11 mouse cellular contexts compared by ENCODE assay signal in genomic region chr14:95876785-95877510, GRCm38 (mm10). TPM values are rescaled to one million over a fixed set of nuclear protein-coding genes. Genes with fewer than 3 reads are reported as not detected.
DNase-seq lines count a peak whose midpoint lies in the region; ATAC-seq and TF ChIP-seq lines count a peak whose summit lies in the region.
"Had no signal": no experiment of that assay in that cellular context is flagged by ENCODE, and none has a peak within 500 bp of the region (broad histone marks: within the 10 kb centered on the region; RNA-seq: fewer than 3 reads in every experiment).

No protein-coding gene starts in this region.

- WGBS in kidney, embryonic 14.5 days = 79% methylated on average over 3 of the region's 3 CpGs
- WGBS in intestine, embryonic 16.5 days = 63% methylated on average over 3 of the region's 3 CpGs
- 84% methylated on average over 3 of the region's 3 CpGs for WGBS in thymus, adult 2 months

- no peaks in the 10 kb centered on the region for H3K9me3 ChIP-seq in kidney, embryonic 14.5 days (ENCODE audit: control insufficient read depth, low read length)
- no peaks in the 10 kb centered on the region for H3K9me3 ChIP-seq in intestine, embryonic 16.5 days (ENCODE audit: control insufficient read depth, low read length)

- peak; percentile 6 for DNase-seq in cerebellum, adult 8-10 months
- no peak for DNase-seq in cerebellum, adult 9-10 months
- DNase-seq in brain, embryonic 14.5 days (ENCODE audit: low read depth) = peak; percentile 96
- peak; percentile 74 for DNase-seq in layer of hippocampus, adult 11-12 months (ENCODE audit: low spot score)
- peak; percentile 86 to 87 for DNase-seq in left cerebral cortex, postnatal 36 days (ENCODE audit: low spot score in 2 of 2)
- DNase-seq in thymus, adult 2 months = no peak
- DNase-seq: kidney, adult 9 months; lung, adult 18-20 months had no signal

- no peaks in the 10 kb centered on the region for H3K36me3 ChIP-seq in kidney, embryonic 14.5 days (ENCODE audit: control insufficient read depth, insufficient read depth, low read length)
- no peaks in the 10 kb centered on the region for H3K36me3 ChIP-seq in intestine, embryonic 16.5 days (ENCODE audit: control insufficient read depth, insufficient read depth, low read length)
- H3K36me3 ChIP-seq in thymus, adult 2 months (ENCODE audit: control insufficient read depth, insufficient read depth, low read length) = no peaks in the 10 kb centered on the region

- TF ChIP-seq CTCF in brain, embryonic 14.5 days (IDR thresholded peaks at IDR 0.05; ENCODE audit: borderline replicate concordance, extremely low read depth, insufficient read depth, insufficient read length) = no peak
- no peak for TF ChIP-seq CTCF in thymus, adult 2 months (IDR thresholded peaks at IDR 0.05; ENCODE audit: borderline replicate concordance, control insufficient read depth, extremely low read depth, insufficient read depth, low read length, poor library complexity)

- no peaks in the 10 kb centered on the region for H3K4me1 ChIP-seq in kidney, embryonic 14.5 days (ENCODE audit: control insufficient read depth, insufficient read depth, low read length)
- H3K4me1 ChIP-seq in intestine, embryonic 16.5 days (ENCODE audit: control insufficient read depth, insufficient read depth, low read length) = no peaks in the 10 kb centered on the region
- no peaks in the 10 kb centered on the region for H3K4me1 ChIP-seq in thymus, adult 2 months (replicated peaks; ENCODE audit: control insufficient read depth, insufficient read depth, low read length)

- H3K27ac ChIP-seq in kidney, embryonic 14.5 days (ENCODE audit: low read depth, low read length) = no peak overlapping the region
- H3K27ac ChIP-seq in intestine, embryonic 16.5 days (ENCODE audit: low read length) = no peak overlapping the region
- H3K27ac ChIP-seq in thymus, adult 2 months (ENCODE audit: control insufficient read depth, insufficient read depth, low read length) = no peak overlapping the region

- H3K4me2 ChIP-seq in kidney, embryonic 14.5 days (replicated peaks; ENCODE audit: low read depth, low read length) = no peak overlapping the region
- H3K4me2 ChIP-seq in intestine, embryonic 16.5 days (ENCODE audit: low read depth, low read length) = no peak overlapping the region

- no peak overlapping the region for H3K4me3 ChIP-seq in kidney, embryonic 14.5 days (ENCODE audit: low read length)
- no peak overlapping the region for H3K4me3 ChIP-seq in intestine, embryonic 16.5 days (ENCODE audit: low read length)
- no peak overlapping the region for H3K4me3 ChIP-seq in thymus, adult 2 months (ENCODE audit: control insufficient read depth, insufficient read depth, low read length)

- intact Hi-C loops in left cerebral cortex, postnatal 36 days (cut with DNase I) = no loop called here

- H3K9ac ChIP-seq in kidney, embryonic 14.5 days (ENCODE audit: low read depth, low read length) = no peak overlapping the region
- no peak overlapping the region for H3K9ac ChIP-seq in intestine, embryonic 16.5 days (ENCODE audit: low read depth, low read length)

- TF ChIP-seq POLR2A in brain, embryonic 14.5 days (IDR thresholded peaks at IDR 0.05; ENCODE audit: borderline replicate concordance, extremely low read depth, insufficient read depth, insufficient read length, poor library complexity, severe bottlenecking) = no peak
- no peak for TF ChIP-seq POLR2A in thymus, adult 2 months (IDR thresholded peaks at IDR 0.05; ENCODE audit: control insufficient read depth, extremely low read depth, insufficient read depth, low read length, poor library complexity)

- ATAC-seq in kidney, embryonic 14.5 days (ENCODE audit: low FRiP score, low TSS enrichment) = no peak
- no peak for ATAC-seq in intestine, embryonic 16.5 days

- H3K27me3 ChIP-seq in kidney, embryonic 14.5 days (ENCODE audit: control insufficient read depth, insufficient read depth, low read length) = no peaks in the 10 kb centered on the region
- no peaks in the 10 kb centered on the region for H3K27me3 ChIP-seq in intestine, embryonic 16.5 days (replicated peaks; ENCODE audit: control insufficient read depth, insufficient read depth, low read length)
- no peaks in the 10 kb centered on the region for H3K27me3 ChIP-seq in thymus, adult 2 months (ENCODE audit: control insufficient read depth, insufficient read depth, low read length)

RNA-seq across cellular contexts. Expression of gene 4921530L21Rik, which starts 4.1 kb away (rescaled TPM):
- polyA plus RNA-seq in brain, embryonic 14.5 days (2012; rRNA removed) = not detected in 2 replicates
- total RNA-seq in left cerebral cortex, postnatal 36 days (2021) = under 1 TPM in 1 of 2 experiments, not detected in 1; 0.37 TPM
- polyA plus RNA-seq in kidney, embryonic 14.5 days (2014; fragmentation: Nextera tagmentation; extraction: Ambion mirVana) = not detected in 2 replicates
- polyA plus RNA-seq in intestine, embryonic 16.5 days (2015; fragmentation: Nextera tagmentation; extraction: Ambion mirVana) = not detected in 2 replicates
- polyA plus RNA-seq in thymus, adult 2 months (2012; rRNA removed) = not detected in 2 replicates
- polyA plus RNA-seq: C2C12 had no signal

Comparison
In these comparisons a context has a peak if more than half of its experiments do, and no peak if none do; other contexts are left out.
1. DNase-seq: peak in cerebellum, adult 8-10 months (single experiment), brain, embryonic 14.5 days (single experiment), layer of hippocampus, adult 11-12 months (single experiment) and left cerebral cortex, postnatal 36 days (2 of 2); none in cerebellum, adult 9-10 months (single experiment) and thymus, adult 2 months (single experiment).